Mouse (Mus musculus) heart, adult 2 months (tissue): ENCODE data around the gene Glud1. TPM values are rescaled to one million over a fixed set of nuclear protein-coding genes. Genes with fewer than 3 reads are reported as not detected.

Experiments used
- DNase-seq, 2 experiments: peaks; one replicate each; pipeline ENCODE4 v3.0.0; 2021
- H3K27ac ChIP-seq: fragments of 200-600 bp; 2 replicates; pipeline ENCODE4 v1.8.1; 2022
- H3K27me3 ChIP-seq: fragments of 200-500 bp; 2 replicates; pipeline ENCODE4 v1.6.1; 2012; ENCODE audit warnings: mild to moderate bottlenecking, low read length, inconsistent platforms, mixed read lengths; ENCODE audit not compliant: control insufficient read depth, insufficient read depth
- H3K36me3 ChIP-seq: fragments of 200-500 bp; 2 replicates; pipeline ENCODE4 v1.6.1; 2012; ENCODE audit warnings: low read length, inconsistent platforms; ENCODE audit not compliant: control insufficient read depth, insufficient read depth
- H3K4me1 ChIP-seq: fragments of 200-500 bp; 2 replicates; pipeline ENCODE4 v1.6.1; 2011; ENCODE audit warnings: low read length; ENCODE audit not compliant: control insufficient read depth, insufficient read depth
- H3K4me3 ChIP-seq: fragments of 200-600 bp; 2 replicates; pipeline ENCODE4 v1.8.1; 2022
- H3K79me2 ChIP-seq: fragments of 200-500 bp; replicated peaks from 2 replicates; pipeline ENCODE4 v1.6.1; 2012; ENCODE audit warnings: mild to moderate bottlenecking, inconsistent platforms, low read length, moderate library complexity, mixed read lengths; ENCODE audit not compliant: control insufficient read depth, insufficient read depth
- H3K9ac ChIP-seq: fragments of 200-500 bp; 2 replicates; pipeline ENCODE4 v1.6.1; 2012; ENCODE audit warnings: low read depth, mild to moderate bottlenecking, control low read depth, inconsistent platforms, low read length, mixed read lengths
- CTCF ChIP-seq: fragments of 200-600 bp; IDR thresholded peaks from 2 replicates; pipeline ENCODE4 v1.8.1; 2022; ENCODE audit warnings: antibody characterized with exemption, mild to moderate bottlenecking, moderate library complexity
- EP300 ChIP-seq: fragments of 200-500 bp; IDR thresholded peaks from 2 replicates; pipeline ENCODE4 v1.6.1; 2011; ENCODE audit warnings: low read depth, low read length, control low read depth; ENCODE audit not compliant: insufficient read depth
- POLR2A ChIP-seq: fragments of 200-500 bp; IDR thresholded peaks from 2 replicates; pipeline ENCODE4 v1.6.1; 2011; ENCODE audit warnings: mild to moderate bottlenecking, low read depth, low read length, control low read depth; ENCODE audit not compliant: insufficient read depth
- WGBS: fragments of 180-500 bp; shearing (Covaris S2); methylation state at CpG from one replicate; pipeline ENCODE4 v1.1.7; 2018; 5-methylcytosine and 5-hydroxymethylcytosine counted together
- intact Hi-C: fragments of 180-260 bp; cut with DNase I; formaldehyde crosslinking; loops from one replicate; pipeline ENCODE4 v1.15.1; 2025
- polyA plus RNA-seq: library from polyadenylated mRNA; depleted of rRNA; stranded (reverse); fragments of >200 nt; gene quantifications from 2 replicates; pipeline ENCODE4 v1.2.3, GENCODE M21; 2012
- total RNA-seq, 2 experiments: library from RNA; stranded (reverse); gene quantifications; 2 replicates each; pipeline ENCODE4 v1.2.3; 2021

Glud1 gene
- total and polyA plus RNA-seq, 3 experiments, result 52.1 to 148 (median 127) TPM

DNA sequence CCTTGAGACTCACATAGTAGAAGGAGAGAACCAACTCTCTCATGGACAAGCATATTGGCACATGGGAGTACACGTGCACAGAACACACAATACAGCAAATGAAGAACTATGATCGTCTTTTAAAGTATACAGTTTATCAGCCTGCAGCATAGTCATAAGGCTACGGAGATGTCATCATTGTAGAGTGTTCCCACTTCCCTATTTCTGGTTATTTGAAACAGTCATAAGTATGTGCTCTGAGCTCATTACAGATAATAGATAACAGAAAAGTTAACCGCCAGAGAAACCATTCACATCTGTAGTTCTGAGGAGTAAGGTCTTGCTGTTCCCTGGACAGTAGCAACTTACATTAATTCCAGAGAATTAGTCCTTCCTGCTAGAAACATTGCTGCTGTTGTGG lies 32.6 kb downstream of the Glud1 start:
- Histone ChIP-seq H3K4me1 (no peaks in the 10 kb centered on the region), H3K9ac (no peak overlapping the region), H3K27me3 (no peaks in the 10 kb centered on the region), H3K27ac (no peak overlapping the region), H3K4me3 (no peak overlapping the region), H3K79me2 (no peaks in the 10 kb centered on the region), H3K36me3 (peaks cover 7% of the 10 kb centered on the region)
- DNase-seq, result no peak
- TF ChIP-seq CTCF, result no peak
- TF ChIP-seq EP300, result no peak
- no peak for TF ChIP-seq POLR2A
- intact Hi-C loops, result no loop called here
- WGBS, result 82% methylated on average over 4 of the region's 4 CpGs

DNA sequence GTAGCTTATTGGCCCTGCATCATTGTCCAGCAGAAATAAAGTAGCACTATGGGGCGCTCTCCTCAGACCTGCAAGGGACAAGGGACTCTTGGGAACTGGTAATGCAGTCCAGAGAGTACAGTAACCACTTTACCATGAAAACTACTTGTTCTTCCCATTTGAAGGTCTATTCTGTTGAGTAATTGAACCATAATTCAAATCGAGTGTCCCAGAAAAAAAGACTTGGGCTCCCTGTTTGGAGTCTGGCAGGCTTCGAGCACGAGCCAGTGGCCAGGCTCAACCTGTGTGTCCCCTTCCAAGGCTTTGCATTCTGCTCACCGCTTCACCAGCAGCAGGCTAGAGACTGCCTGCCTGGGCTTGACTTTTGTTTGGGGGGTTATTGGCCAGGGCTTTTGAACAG lies 33.8 kb downstream of the Glud1 start:
- H3K4me3 ChIP-seq, result no peak overlapping the region
- peaks cover 7% of the 10 kb centered on the region for H3K36me3 ChIP-seq
- H3K27me3 ChIP-seq, result no peaks in the 10 kb centered on the region
- H3K4me1 ChIP-seq, result no peaks in the 10 kb centered on the region
- no peak overlapping the region for H3K27ac ChIP-seq
- no peaks in the 10 kb centered on the region for H3K79me2 ChIP-seq
- 91% methylated on average over 5 of the region's 5 CpGs for WGBS
- no peak overlapping the region for H3K9ac ChIP-seq
- no peak for DNase-seq
- intact Hi-C loops, result no loop called here
- TF ChIP-seq POLR2A (no peak), CTCF (no peak), EP300 (no peak)

DNA sequence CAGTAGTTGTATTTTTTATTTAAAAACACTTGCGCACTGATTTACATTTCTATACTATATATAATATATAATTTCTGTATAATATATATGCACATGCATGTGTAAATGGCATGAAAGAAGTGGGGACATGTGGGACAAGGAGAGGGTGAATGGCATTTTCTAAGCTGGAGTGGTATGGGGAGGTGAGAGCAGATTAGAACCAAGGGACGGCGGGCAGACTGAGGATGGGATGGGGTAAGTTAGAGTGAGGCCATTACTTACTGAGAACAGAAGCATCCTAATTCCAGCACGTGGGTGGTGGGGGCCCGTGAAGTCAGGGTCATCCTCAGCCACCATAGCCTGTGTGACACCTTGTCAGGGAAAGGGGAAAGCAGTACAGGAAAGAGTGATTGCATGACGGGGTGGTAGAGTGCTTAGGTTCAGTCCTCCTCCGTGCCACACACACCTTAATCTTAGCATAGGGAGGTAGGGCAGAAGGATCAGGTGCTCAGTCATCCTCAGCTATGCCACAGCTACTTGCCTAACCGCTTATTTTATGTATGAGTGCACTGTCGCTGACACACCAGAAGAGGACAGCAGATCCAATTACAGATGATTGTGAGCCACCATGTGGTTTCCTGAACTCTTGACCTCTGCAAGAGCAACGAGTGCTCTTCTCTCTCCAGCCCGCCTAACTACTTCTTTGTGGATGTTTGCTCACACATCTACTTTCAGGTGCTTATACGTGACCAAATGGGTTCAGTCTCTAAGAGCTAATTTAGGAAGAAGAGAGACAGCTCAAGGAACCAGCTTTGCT lies 35.4 kb downstream of the Glud1 start:
- Histone ChIP-seq H3K27me3 (no peaks in the 10 kb centered on the region), H3K27ac (no peak overlapping the region), H3K36me3 (peaks cover 3% of the 10 kb centered on the region), H3K4me3 (no peak overlapping the region), H3K4me1 (no peaks in the 10 kb centered on the region), H3K9ac (no peak overlapping the region), H3K79me2 (no peaks in the 10 kb centered on the region)
- TF ChIP-seq POLR2A (no peak), CTCF (peak; percentile 32), EP300 (no peak)
- no peak for DNase-seq
- 68% methylated on average over 12 of the region's 12 CpGs for WGBS
- intact Hi-C loops, result no loop called here

DNA sequence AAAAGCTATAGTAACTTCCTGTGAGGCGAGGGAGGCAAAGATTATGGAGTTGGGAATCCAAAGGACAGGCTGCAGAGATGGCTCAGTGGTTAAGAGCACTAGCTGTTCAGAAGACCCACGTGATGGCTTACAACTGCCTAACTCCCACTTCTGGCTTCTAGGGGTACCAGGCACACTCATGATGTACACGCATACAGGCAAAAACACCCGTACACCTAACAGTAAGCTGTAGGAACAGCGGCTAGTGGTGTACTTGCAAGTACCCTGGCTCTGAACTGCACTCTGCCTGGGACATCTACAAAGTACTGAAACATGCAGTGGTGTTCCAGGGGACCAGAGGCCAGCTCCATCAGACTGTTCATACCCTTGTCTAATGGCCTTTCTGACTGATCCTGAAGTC lies 36.6 kb downstream of the Glud1 start:
- WGBS, result 89% methylated on average over 5 of the region's 5 CpGs

DNA sequence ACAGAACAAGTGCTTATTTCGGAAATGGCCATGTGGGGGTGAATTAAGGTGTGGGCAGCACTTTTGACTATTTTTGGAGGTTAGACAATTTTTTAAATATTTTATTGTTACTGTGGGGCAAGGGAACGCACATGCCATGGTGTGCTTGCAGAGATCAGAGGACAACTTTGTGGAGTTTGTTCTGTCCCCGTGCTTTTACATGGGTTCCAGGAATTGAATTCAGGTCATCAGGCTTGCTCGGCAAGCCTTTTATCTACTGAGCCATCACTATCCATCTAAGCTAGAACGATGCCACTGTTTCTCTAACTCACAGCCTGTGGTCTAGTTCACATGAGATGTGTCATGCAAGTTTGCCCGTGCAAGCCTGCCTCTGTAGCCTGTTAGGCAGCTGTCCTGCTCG lies 37.8 kb downstream of the Glud1 start:
- intact Hi-C loops, result no loop called here

More for the DNA sequence above, 36.6 kb downstream of the Glud1 start:
- Histone ChIP-seq H3K4me1 (no peaks in the 10 kb centered on the region), H3K9ac (no peak overlapping the region), H3K4me3 (no peak overlapping the region), H3K36me3 (peaks cover under 1% of the 10 kb centered on the region; the same call in 1 of the 2 replicates), H3K27ac (no peak overlapping the region), H3K27me3 (no peaks in the 10 kb centered on the region), H3K79me2 (no peaks in the 10 kb centered on the region)
- no peak for TF ChIP-seq EP300
- TF ChIP-seq POLR2A, result no peak
- TF ChIP-seq CTCF, result no peak
- DNase-seq, result no peak
- intact Hi-C loops, result no loop called here

DNA sequence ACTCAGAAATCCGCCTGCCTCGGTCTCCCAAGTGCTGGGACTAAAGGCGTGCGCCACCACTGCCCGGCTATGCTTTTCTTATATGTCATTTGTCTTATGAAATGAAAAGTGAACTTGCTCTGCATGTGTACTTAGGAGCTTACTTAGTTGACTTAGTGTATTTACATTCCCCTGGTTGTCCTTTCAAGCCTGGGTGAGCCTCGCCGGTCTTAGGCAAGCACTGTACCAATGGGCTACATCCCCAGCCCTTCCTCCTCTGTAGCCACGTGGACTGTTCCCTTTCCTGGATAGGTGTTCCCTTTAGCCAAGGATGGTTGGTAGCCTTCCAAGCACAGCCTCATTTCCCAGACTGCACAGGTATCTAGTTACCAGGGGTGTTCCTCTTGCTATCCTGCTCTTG lies 38.5 kb downstream of the Glud1 start:
- Histone ChIP-seq H3K79me2 (no peaks in the 10 kb centered on the region), H3K27me3 (no peaks in the 10 kb centered on the region), H3K36me3 (no peaks in the 10 kb centered on the region), H3K9ac (no peak overlapping the region), H3K27ac (no peak overlapping the region), H3K4me1 (no peaks in the 10 kb centered on the region), H3K4me3 (no peak overlapping the region)
- intact Hi-C loops, result no loop called here
- TF ChIP-seq CTCF, result no peak
- TF ChIP-seq POLR2A, result no peak
- TF ChIP-seq EP300, result no peak
- 81% methylated on average over 8 of the region's 8 CpGs for WGBS
- DNase-seq, result no peak

More for the DNA sequence above, 37.8 kb downstream of the Glud1 start:
- H3K4me3 ChIP-seq, result no peak overlapping the region
- no peaks in the 10 kb centered on the region for H3K4me1 ChIP-seq
- H3K27ac ChIP-seq, result no peak overlapping the region
- 73% methylated on average over 7 of the region's 7 CpGs for WGBS
- H3K9ac ChIP-seq, result no peak overlapping the region
- no peaks in the 10 kb centered on the region for H3K27me3 ChIP-seq
- no peak for TF ChIP-seq POLR2A
- no peak for TF ChIP-seq CTCF
- TF ChIP-seq EP300, result no peak
- DNase-seq, result no peak
- H3K79me2 ChIP-seq, result no peaks in the 10 kb centered on the region
- H3K36me3 ChIP-seq, result no peaks in the 10 kb centered on the region
